Comparison of ENCODE assay signal across 16 mouse cellular contexts in genomic region chr1:89691096-89691495, GRCm38 (mm10).
"Had no signal": no experiment of that assay in that cellular context is flagged by ENCODE, and none has a peak within 500 bp of the region (broad histone marks: within the 10 kb centered on the region; RNA-seq: fewer than 3 reads in every experiment).

No protein-coding gene starts in this region.

- H3K4me1 ChIP-seq: megakaryocyte, embryonic 14.5 days had no signal

- DNase-seq: liver, postnatal 0 days; lung, adult 2 months; lung, postnatal 14 days; lung, postnatal 36 days; right cerebral cortex, postnatal 14 days; thymus, adult 18-20 months; thymus, postnatal 14 days; thymus, postnatal 36 days had no signal

- H3K36me3 ChIP-seq: lung, embryonic 15.5 days; midbrain, embryonic 15.5 days had no signal

- H3K9me3 ChIP-seq: lung, embryonic 15.5 days; midbrain, embryonic 13.5 days; midbrain, embryonic 15.5 days; neural tube, embryonic 12.5 days had no signal

- H3K27ac ChIP-seq: lung, embryonic 15.5 days; macrophage; midbrain, embryonic 13.5 days; midbrain, embryonic 15.5 days; neural tube, embryonic 12.5 days had no signal

- ATAC-seq: liver, postnatal 0 days; lung, postnatal 0 days; midbrain, embryonic 13.5 days; midbrain, embryonic 15.5 days had no signal

- H3K9ac ChIP-seq: liver, postnatal 0 days; lung, embryonic 15.5 days; midbrain, embryonic 13.5 days; midbrain, embryonic 15.5 days; neural tube, embryonic 12.5 days had no signal

- H3K4me3 ChIP-seq: lung, embryonic 15.5 days; megakaryocyte, embryonic 14.5 days; midbrain, embryonic 13.5 days; midbrain, embryonic 15.5 days; neural tube, embryonic 12.5 days had no signal

- H3K27me3 ChIP-seq: lung, embryonic 15.5 days; midbrain, embryonic 15.5 days; neural tube, embryonic 12.5 days had no signal

- H3K4me2 ChIP-seq: lung, embryonic 15.5 days; midbrain, embryonic 11.5 days; midbrain, embryonic 13.5 days; midbrain, embryonic 15.5 days; neural tube, embryonic 12.5 days had no signal
